Mouse (Mus musculus) hindbrain, embryonic 10.5 days (tissue): ENCODE results near the gene Ptprc. TPM values are rescaled to one million over a fixed set of nuclear protein-coding genes. Genes with fewer than 3 reads are reported as not detected.

Experiments used
- DNase-seq: peaks from one replicate; pipeline ENCODE4 v3.0.0-alpha.2; 2017; ENCODE audit warnings: low spot score
- H3K27ac ChIP-seq: fragments of 300-500 bp; sonication (generic); 2 replicates; pipeline ENCODE4 v1.5.1; 2016; ENCODE audit warnings: mild to moderate bottlenecking, moderate library complexity
- H3K27me3 ChIP-seq: fragments of 300-500 bp; sonication (generic); 2 replicates; pipeline ENCODE4 v1.6.1; 2016; ENCODE audit warnings: mild to moderate bottlenecking; ENCODE audit not compliant: poor library complexity, insufficient read depth, severe bottlenecking
- H3K36me3 ChIP-seq: fragments of 300-500 bp; sonication (generic); 2 replicates; pipeline ENCODE4 v1.6.1; 2016; ENCODE audit warnings: mild to moderate bottlenecking, moderate library complexity
- H3K4me1 ChIP-seq: fragments of 300-500 bp; sonication (generic); replicated peaks from 2 replicates; pipeline ENCODE4 v1.6.1; 2016; ENCODE audit warnings: mild to moderate bottlenecking
- H3K4me3 ChIP-seq: fragments of 300-500 bp; sonication (generic); 2 replicates; pipeline ENCODE4 v1.5.1; 2016; ENCODE audit warnings: mild to moderate bottlenecking, moderate library complexity
- H3K9me3 ChIP-seq: fragments of 300-500 bp; sonication (generic); 2 replicates; pipeline ENCODE4 v1.6.1; 2016; ENCODE audit warnings: mild to moderate bottlenecking, moderate library complexity
- WGBS: fragments of 180-500 bp; shearing (Covaris S2); methylation state at CpG from one replicate; pipeline ENCODE4 v1.1.7; 2016; 5-methylcytosine and 5-hydroxymethylcytosine counted together
- polyA plus RNA-seq: library from polyadenylated mRNA; unstranded; fragments of >200 nt; fragmentation: Nextera tagmentation; extraction: Ambion mirVana; gene quantifications from 2 replicates; pipeline ENCODE4 v1.2.1, GENCODE M21; 2016

The Ptprc gene
- polyA plus RNA-seq, 1 experiment from 2014 or later: 1.4 TPM

GRCm38 (mm10) chr1:138140769-138141168, 34.7 kb downstream of the Ptprc start:
- no peak for DNase-seq
- WGBS: 92% methylated on average over 4 of the region's 4 CpGs
- H3K4me1 ChIP-seq: peaks cover 10% of the 10 kb centered on the region
- H3K27me3 ChIP-seq: no peaks in the 10 kb centered on the region
- no peaks in the 10 kb centered on the region for H3K9me3 ChIP-seq
- H3K27ac ChIP-seq: no peak overlapping the region
- H3K4me3 ChIP-seq: no peak overlapping the region
- H3K36me3 ChIP-seq: no peaks in the 10 kb centered on the region

DNA sequence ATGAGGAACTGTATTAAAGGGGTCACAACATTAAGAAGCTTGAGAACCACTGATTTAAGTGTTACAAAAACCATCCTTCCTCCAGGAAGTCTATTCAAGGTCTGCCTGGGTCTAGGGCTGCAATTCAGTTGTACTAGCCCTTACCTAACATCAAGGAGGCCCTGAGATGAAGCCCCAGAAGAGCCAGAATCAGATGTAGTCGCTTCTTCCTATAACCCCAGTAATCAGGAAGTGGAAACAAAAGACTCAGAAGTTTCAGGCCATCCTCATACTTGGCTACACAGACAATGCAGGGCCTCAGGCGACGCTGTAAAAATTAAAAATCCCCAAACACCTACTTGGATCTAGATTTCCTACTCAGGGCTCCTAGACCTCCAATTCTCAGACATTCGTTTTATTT, 37.8 kb downstream of the Ptprc start:
- DNase-seq: no peak
- no peaks in the 10 kb centered on the region for H3K27me3 ChIP-seq
- no peak overlapping the region for H3K4me3 ChIP-seq
- no peak overlapping the region for H3K27ac ChIP-seq
- H3K4me1 ChIP-seq: peaks cover 18% of the 10 kb centered on the region
- no peaks in the 10 kb centered on the region for H3K9me3 ChIP-seq
- H3K36me3 ChIP-seq: no peaks in the 10 kb centered on the region
- 88% methylated on average over 4 of the region's 4 CpGs for WGBS

DNA sequence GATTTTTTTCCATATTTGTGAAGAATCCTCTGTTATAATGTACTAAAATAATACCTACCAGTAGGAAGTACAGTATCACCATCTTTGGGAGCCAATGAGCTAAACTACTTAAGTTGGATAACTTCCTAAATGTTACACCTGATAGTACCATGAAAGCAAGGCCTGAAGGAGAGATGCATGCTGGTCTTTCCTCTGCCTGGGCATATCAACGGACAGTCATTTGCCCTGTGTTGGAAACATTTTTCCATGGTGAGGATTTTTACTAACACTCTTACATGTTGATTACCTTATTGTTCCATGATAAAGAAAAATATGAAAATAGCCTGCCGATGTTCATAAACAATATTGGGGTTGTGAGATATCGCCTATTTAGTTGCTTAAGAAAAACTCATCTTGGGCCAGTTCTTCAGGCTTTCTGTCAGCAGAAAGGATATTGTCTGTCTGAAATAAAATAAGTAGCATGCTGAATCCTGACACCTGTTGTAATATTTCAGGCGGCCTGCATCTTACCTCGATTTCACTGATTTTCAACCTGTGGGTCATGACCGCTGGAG, 38.4 kb downstream of the Ptprc start:
- no peaks in the 10 kb centered on the region for H3K27me3 ChIP-seq
- H3K27ac ChIP-seq: no peak overlapping the region
- H3K36me3 ChIP-seq: no peaks in the 10 kb centered on the region
- no peak for DNase-seq
- H3K9me3 ChIP-seq: no peaks in the 10 kb centered on the region
- H3K4me3 ChIP-seq: no peak overlapping the region
- H3K4me1 ChIP-seq: peaks cover 18% of the 10 kb centered on the region
- WGBS: 95% methylated on average over 6 of the region's 6 CpGs

DNA sequence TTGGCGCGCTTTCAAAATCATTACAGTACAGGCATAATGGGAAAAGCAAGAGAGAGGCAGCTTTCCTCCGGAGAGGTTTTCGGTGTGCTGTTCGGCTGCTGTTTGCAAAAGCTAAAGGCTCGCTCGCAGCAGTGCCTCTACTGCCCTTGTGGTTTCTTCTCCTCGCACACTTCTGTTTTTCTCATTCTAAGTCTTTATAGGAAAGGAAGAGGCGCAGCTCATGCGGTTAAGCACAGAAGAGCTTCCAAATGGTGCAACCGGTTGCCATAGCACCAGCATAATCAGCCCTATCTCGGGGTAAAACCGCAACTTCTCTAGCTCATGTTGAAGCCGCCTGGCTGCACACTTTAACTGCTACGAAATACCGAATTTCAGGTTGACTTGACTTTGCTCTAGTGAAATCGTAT, 39.1 kb downstream of the Ptprc start:
- peak overlapping the region; percentile 83 for H3K27ac ChIP-seq
- H3K27me3 ChIP-seq: no peaks in the 10 kb centered on the region
- no peaks in the 10 kb centered on the region for H3K36me3 ChIP-seq
- peak; percentile 60 for DNase-seq
- WGBS: 30% methylated on average over 17 of the region's 17 CpGs
- H3K4me1 ChIP-seq: peaks cover 22% of the 10 kb centered on the region
- H3K9me3 ChIP-seq: no peaks in the 10 kb centered on the region
- peak overlapping the region; percentile 34 for H3K4me3 ChIP-seq

- Histone ChIP-seq H3K4me3 (peak overlapping the region; percentile 34), H3K27me3 (no peaks in the 10 kb centered on the region), H3K27ac (peak overlapping the region; percentile 83), H3K36me3 (no peaks in the 10 kb centered on the region), H3K4me1 (peaks cover 22% of the 10 kb centered on the region), H3K9me3 (no peaks in the 10 kb centered on the region)
- no peak for DNase-seq
- 44% methylated on average over 9 of the region's 9 CpGs for WGBS
Observed at GRCm38 (mm10) chr1:138135637-138136372, 39.7 kb downstream of the Ptprc start.

GRCm38 (mm10) chr1:138135117-138135516, 40.4 kb downstream of the Ptprc start:
- DNase-seq: no peak
- Histone ChIP-seq H3K4me3 (no peak overlapping the region), H3K4me1 (peaks cover 22% of the 10 kb centered on the region), H3K27me3 (no peaks in the 10 kb centered on the region), H3K27ac (peak overlapping the region; percentile 83), H3K36me3 (no peaks in the 10 kb centered on the region), H3K9me3 (no peaks in the 10 kb centered on the region)

DNA sequence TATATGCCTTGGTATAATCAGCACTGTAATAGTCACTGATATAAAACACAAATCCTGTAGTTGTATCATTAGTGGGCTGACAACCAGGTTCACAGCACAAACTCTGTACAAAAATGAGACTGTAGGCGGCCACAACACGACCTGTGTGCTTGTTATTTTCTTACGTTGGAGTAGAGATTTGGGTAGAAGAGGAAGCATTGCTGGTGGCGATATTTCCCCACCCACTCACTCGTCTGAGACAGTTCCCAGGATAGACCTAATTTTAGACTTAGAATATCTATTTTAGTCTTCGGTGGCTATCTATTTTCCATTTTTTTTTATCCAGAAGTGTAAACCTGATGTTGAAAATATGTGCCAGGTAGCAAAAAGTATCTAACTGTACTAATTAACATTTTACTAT, 41.2 kb downstream of the Ptprc start:
- Histone ChIP-seq H3K9me3 (no peaks in the 10 kb centered on the region), H3K27me3 (no peaks in the 10 kb centered on the region), H3K27ac (no peak overlapping the region), H3K36me3 (no peaks in the 10 kb centered on the region), H3K4me3 (no peak overlapping the region), H3K4me1 (peaks cover 22% of the 10 kb centered on the region)
- no peak for DNase-seq
- whole genome bisulfite sequencing: 94% methylated on average over 6 of the region's 6 CpGs

DNA sequence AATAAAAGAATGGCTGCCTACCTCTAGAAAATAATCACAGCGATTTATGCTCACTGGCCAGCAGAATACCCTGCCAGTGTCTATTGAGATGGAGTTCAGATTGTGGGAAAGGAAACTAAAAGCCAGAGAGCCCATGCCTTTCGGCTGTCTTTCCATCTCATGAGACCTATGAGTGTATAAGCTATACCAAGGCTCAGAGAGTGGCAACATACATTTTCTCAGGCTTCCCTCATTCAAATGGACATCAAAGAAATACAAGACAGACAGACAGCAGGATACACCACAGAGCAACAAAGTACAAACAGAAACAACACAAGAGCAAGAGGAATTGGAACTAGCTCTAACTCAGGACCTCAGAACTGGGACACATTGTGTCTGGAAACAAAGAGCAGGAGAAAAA, 43.8 kb downstream of the Ptprc start:
- WGBS: 69% methylated on average over 2 of the region's 2 CpGs
- Histone ChIP-seq H3K9me3 (no peaks in the 10 kb centered on the region), H3K4me3 (no peak overlapping the region), H3K4me1 (peaks cover 22% of the 10 kb centered on the region), H3K27me3 (no peaks in the 10 kb centered on the region), H3K36me3 (no peaks in the 10 kb centered on the region), H3K27ac (no peak overlapping the region)
- no peak for DNase-seq

- H3K4me1 ChIP-seq: peaks cover 6% of the 10 kb centered on the region; the same call in 1 of the 2 replicates
- H3K27ac ChIP-seq: no peak overlapping the region
- no peaks in the 10 kb centered on the region for H3K9me3 ChIP-seq
- DNase-seq: no peak
- no peak overlapping the region for H3K4me3 ChIP-seq
- no peaks in the 10 kb centered on the region for H3K36me3 ChIP-seq
- H3K27me3 ChIP-seq: no peaks in the 10 kb centered on the region
- 70% methylated on average over 4 of the region's 4 CpGs for WGBS
Observed at GRCm38 (mm10) chr1:138130145-138130544, 45.4 kb downstream of the Ptprc start.

DNA sequence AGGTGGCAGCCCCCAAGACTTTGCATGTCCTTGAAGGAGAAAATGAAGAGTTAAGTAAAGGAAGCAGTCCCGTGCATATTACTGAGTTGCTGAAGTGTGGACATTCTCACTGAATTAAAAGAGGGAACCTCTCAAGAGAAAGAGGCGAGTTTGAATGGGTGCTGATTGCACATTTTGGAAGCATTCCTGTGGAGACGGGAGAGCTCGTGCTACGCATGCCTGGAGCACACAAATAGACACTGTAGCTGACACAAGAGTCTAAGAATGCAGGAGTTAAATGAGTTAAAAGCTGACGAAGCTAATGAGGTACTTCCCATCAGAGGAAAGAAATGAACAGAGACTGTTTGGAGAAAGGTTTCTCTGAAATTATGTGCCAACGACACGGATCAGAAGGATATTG, 48.7 kb downstream of the Ptprc start:
- Histone ChIP-seq H3K9me3 (no peaks in the 10 kb centered on the region), H3K4me1 (peaks cover 3% of the 10 kb centered on the region; the same call in 1 of the 2 replicates), H3K27ac (no peak overlapping the region), H3K27me3 (no peaks in the 10 kb centered on the region), H3K36me3 (no peaks in the 10 kb centered on the region), H3K4me3 (no peak overlapping the region)
- 65% methylated on average over 8 of the region's 8 CpGs for WGBS
- DNase-seq: no peak

DNA sequence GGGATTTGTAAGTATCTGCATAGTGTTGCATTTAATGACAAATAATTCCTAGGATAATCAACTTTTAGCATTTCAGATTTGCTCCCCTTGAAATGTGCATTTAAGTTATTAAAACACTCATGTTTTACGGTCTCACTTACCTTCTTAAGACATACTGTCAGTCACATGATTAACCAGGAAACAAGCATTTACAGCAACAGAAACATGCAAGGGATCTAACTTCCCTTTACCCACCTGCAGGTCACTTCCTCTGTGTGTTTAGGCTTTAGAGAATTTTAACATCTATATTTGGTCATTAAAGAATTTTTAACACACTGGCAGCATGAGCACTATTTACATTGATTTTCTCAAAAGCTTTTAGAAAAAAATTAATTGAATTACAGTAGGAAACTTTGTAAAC, 50.2 kb downstream of the Ptprc start:
- Histone ChIP-seq H3K27me3 (no peaks in the 10 kb centered on the region), H3K27ac (no peak overlapping the region), H3K9me3 (no peaks in the 10 kb centered on the region), H3K4me3 (no peak overlapping the region), H3K36me3 (no peaks in the 10 kb centered on the region), H3K4me1 (no peaks in the 10 kb centered on the region)
- WGBS: 84% methylated on average over 1 of the region's 1 CpGs
- DNase-seq: no peak

- DNase-seq: no peak
- no peak overlapping the region for H3K27ac ChIP-seq
Observed at GRCm38 (mm10) chr1:138123866-138124265, 51.6 kb downstream of the Ptprc start.

DNA sequence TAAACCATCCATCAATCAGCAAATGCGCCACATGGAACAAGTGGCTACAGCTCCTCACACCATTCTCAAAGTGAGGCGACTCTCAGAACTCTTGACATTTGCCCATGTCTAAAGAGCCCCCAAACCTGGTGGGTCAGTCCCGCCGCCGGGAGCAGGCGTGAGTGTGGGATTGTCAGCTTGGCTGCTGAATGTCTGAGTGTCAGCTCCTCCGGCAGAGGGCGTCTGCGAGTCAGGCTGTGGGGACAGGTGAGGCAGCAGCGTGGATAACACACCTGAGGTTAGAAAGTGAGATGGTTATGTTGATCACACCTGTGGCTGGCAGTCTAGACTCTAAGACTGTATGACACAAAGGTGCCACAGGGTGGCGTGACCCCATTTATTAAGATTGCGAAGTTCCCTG, 55.6 kb downstream of the Ptprc start:
- no peaks in the 10 kb centered on the region for H3K36me3 ChIP-seq
- no peaks in the 10 kb centered on the region for H3K4me1 ChIP-seq
- no peak overlapping the region for H3K4me3 ChIP-seq
- no peak overlapping the region for H3K27ac ChIP-seq
- no peak for DNase-seq
- H3K9me3 ChIP-seq: no peaks in the 10 kb centered on the region
- 59% methylated on average over 12 of the region's 12 CpGs for WGBS
- H3K27me3 ChIP-seq: no peaks in the 10 kb centered on the region

More at GRCm38 (mm10) chr1:138123866-138124265, 51.6 kb downstream of the Ptprc start:
- Histone ChIP-seq H3K4me3 (no peak overlapping the region), H3K9me3 (no peaks in the 10 kb centered on the region), H3K4me1 (no peaks in the 10 kb centered on the region), H3K36me3 (no peaks in the 10 kb centered on the region), H3K27me3 (no peaks in the 10 kb centered on the region)
- 39% methylated on average over 3 of the region's 3 CpGs for WGBS
